In the genomic region with DNA sequence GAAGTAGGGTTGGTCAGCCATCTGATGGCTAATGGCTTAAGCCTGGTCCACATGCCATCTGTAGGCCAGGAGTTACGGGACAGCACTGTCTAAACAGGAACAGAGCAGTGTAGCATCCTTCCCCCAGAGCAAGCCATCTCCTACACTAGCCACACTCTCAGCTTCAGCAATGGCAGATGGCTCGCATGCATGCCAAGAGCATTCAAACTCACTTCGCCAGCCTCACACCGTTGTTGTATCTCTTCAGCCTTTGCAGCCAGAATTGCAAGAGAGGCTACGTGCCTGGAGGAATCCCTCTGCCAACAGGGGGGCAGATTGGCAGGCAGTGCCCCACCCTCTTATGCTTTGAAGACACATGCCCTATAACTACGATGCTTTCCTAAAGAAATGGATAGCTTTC, we compare ENCODE assay signal across 20 mouse cellular contexts. TPM values are rescaled to one million over a fixed set of nuclear protein-coding genes. Genes with fewer than 3 reads are reported as not detected.
DNase-seq lines count a peak whose midpoint lies in the region; ATAC-seq and TF ChIP-seq lines count a peak whose summit lies in the region.
"Had no signal": no experiment of that assay in that cellular context is flagged by ENCODE, and none has a peak within 500 bp of the region (broad histone marks: within the 10 kb centered on the region; RNA-seq: fewer than 3 reads in every experiment).

No protein-coding gene starts in this region.

- WGBS in forebrain, embryonic 15.5 days: 66% methylated on average over 6 of the region's 6 CpGs
- WGBS in forebrain, embryonic 11.5 days: 93% methylated on average over 6 of the region's 6 CpGs
- WGBS in forebrain, postnatal 0 days: 63% methylated on average over 6 of the region's 6 CpGs
- WGBS in liver, embryonic 12.5 days (ENCODE audit: insufficient replicate concordance): 71% methylated on average over 6 of the region's 6 CpGs
- WGBS in midbrain, embryonic 10.5 days: 93% methylated on average over 6 of the region's 6 CpGs

- no peak overlapping the region for H3K9ac ChIP-seq in forebrain, embryonic 15.5 days (replicated peaks)
- no peak overlapping the region for H3K9ac ChIP-seq in forebrain, embryonic 11.5 days (ENCODE audit: low read length)
- H3K9ac ChIP-seq in forebrain, postnatal 0 days: no peak overlapping the region
- no peak overlapping the region for H3K9ac ChIP-seq in liver, embryonic 12.5 days

- ATAC-seq in forebrain, embryonic 15.5 days (replicated peaks): peak; percentile 79; the same call in 1 of the 2 replicates
- no peak for ATAC-seq in forebrain, embryonic 11.5 days (replicated peaks; ENCODE audit: low FRiP score)
- peak; percentile 83 for ATAC-seq in forebrain, postnatal 0 days
- ATAC-seq in liver, embryonic 12.5 days: no peak
- ATAC-seq: hindbrain, embryonic 16.5 days had no signal

- no peak for TF ChIP-seq CTCF in forebrain, postnatal 0 days (IDR thresholded peaks at IDR 0.05; ENCODE audit: low read depth)

- no peaks in the 10 kb centered on the region for H3K27me3 ChIP-seq in forebrain, embryonic 15.5 days
- H3K27me3 ChIP-seq in forebrain, embryonic 11.5 days (ENCODE audit: control insufficient read depth, insufficient read depth, low read length): no peaks in the 10 kb centered on the region
- no peaks in the 10 kb centered on the region for H3K27me3 ChIP-seq in forebrain, postnatal 0 days (ENCODE audit: insufficient read depth, low read length)
- no peaks in the 10 kb centered on the region for H3K27me3 ChIP-seq in liver, embryonic 12.5 days (replicated peaks)
- no peaks in the 10 kb centered on the region; the same call in 1 of the 2 replicates for H3K27me3 ChIP-seq in midbrain, embryonic 10.5 days (ENCODE audit: low read depth, poor library complexity, severe bottlenecking)

- peaks cover 3% of the 10 kb centered on the region for H3K4me1 ChIP-seq in forebrain, embryonic 15.5 days
- H3K4me1 ChIP-seq in forebrain, embryonic 11.5 days (replicated peaks; ENCODE audit: control insufficient read depth, insufficient read depth, low read length): no peaks in the 10 kb centered on the region
- peaks cover 13% of the 10 kb centered on the region; the same call in 1 of the 2 replicates for H3K4me1 ChIP-seq in forebrain, postnatal 0 days (ENCODE audit: insufficient read depth)
- H3K4me1 ChIP-seq in liver, embryonic 12.5 days: no peaks in the 10 kb centered on the region
- peaks cover 7% of the 10 kb centered on the region for H3K4me1 ChIP-seq in midbrain, embryonic 10.5 days

- H3K27ac ChIP-seq in forebrain, embryonic 15.5 days (replicated peaks): peak overlapping the region; percentile 61; the same call in 1 of the 2 replicates
- no peak overlapping the region for H3K27ac ChIP-seq in forebrain, embryonic 11.5 days (ENCODE audit: low read depth, low read length)
- H3K27ac ChIP-seq in forebrain, postnatal 0 days (ENCODE audit: low read depth, low read length): peak overlapping the region; percentile 60; the same call in 1 of the 2 replicates
- no peak overlapping the region for H3K27ac ChIP-seq in liver, embryonic 12.5 days
- H3K27ac ChIP-seq in midbrain, embryonic 10.5 days (replicated peaks): no peak overlapping the region

- no peak overlapping the region for H3K4me2 ChIP-seq in forebrain, embryonic 15.5 days (replicated peaks)
- H3K4me2 ChIP-seq in forebrain, embryonic 11.5 days (ENCODE audit: low read depth, low read length, severe bottlenecking): no peak overlapping the region
- no peak overlapping the region for H3K4me2 ChIP-seq in forebrain, postnatal 0 days (ENCODE audit: low read depth)
- no peak overlapping the region for H3K4me2 ChIP-seq in liver, embryonic 12.5 days

- no peaks in the 10 kb centered on the region for H3K9me3 ChIP-seq in forebrain, embryonic 15.5 days
- H3K9me3 ChIP-seq in forebrain, embryonic 11.5 days (ENCODE audit: control insufficient read depth, low read length): no peaks in the 10 kb centered on the region
- H3K9me3 ChIP-seq in forebrain, postnatal 0 days (ENCODE audit: low read length): no peaks in the 10 kb centered on the region
- no peaks in the 10 kb centered on the region for H3K9me3 ChIP-seq in liver, embryonic 12.5 days (replicated peaks)
- H3K9me3 ChIP-seq in midbrain, embryonic 10.5 days (replicated peaks): no peaks in the 10 kb centered on the region

- no peaks in the 10 kb centered on the region for H3K36me3 ChIP-seq in forebrain, embryonic 15.5 days
- H3K36me3 ChIP-seq in forebrain, embryonic 11.5 days (ENCODE audit: control insufficient read depth, insufficient read depth, low read length): no peaks in the 10 kb centered on the region
- H3K36me3 ChIP-seq in forebrain, postnatal 0 days (ENCODE audit: insufficient read depth): no peaks in the 10 kb centered on the region
- no peaks in the 10 kb centered on the region for H3K36me3 ChIP-seq in liver, embryonic 12.5 days
- H3K36me3 ChIP-seq in midbrain, embryonic 10.5 days: no peaks in the 10 kb centered on the region

- no peak for DNase-seq in forebrain, embryonic 11.5 days (ENCODE audit: low spot score)
- DNase-seq in cerebellum, adult 11-12 months: peak; percentile 28
- peak; percentile 85 for DNase-seq in forebrain, postnatal 0 days
- DNase-seq in right cerebral cortex, adult 2 months (ENCODE audit: low spot score in 2 of 2): peak; percentile 37 to 49
- no peak for DNase-seq in neural tube, embryonic 10.5 days (ENCODE audit: extremely low spot score, low spot score)
- DNase-seq in midbrain, embryonic 10.5 days (ENCODE audit: low spot score): no peak
- DNase-seq: gastrocnemius, postnatal 25 days; kidney, adult 8-10 months; liver; lung, postnatal 10 days; retina, postnatal 1 day; thymus, postnatal 36 days had no signal

- H3K4me3 ChIP-seq in forebrain, embryonic 15.5 days: no peak overlapping the region
- no peak overlapping the region for H3K4me3 ChIP-seq in forebrain, embryonic 11.5 days (ENCODE audit: low read depth, low read length)
- no peak overlapping the region for H3K4me3 ChIP-seq in forebrain, postnatal 0 days (ENCODE audit: low read depth, low read length)
- no peak overlapping the region for H3K4me3 ChIP-seq in liver, embryonic 12.5 days
- H3K4me3 ChIP-seq in midbrain, embryonic 10.5 days: no peak overlapping the region
- H3K4me3 ChIP-seq: erythroblast, embryonic 14.5 days had no signal

RNA-seq across cellular contexts. Expression of gene Dhrs7c, which starts 23.6 kb away (rescaled TPM):
- not detected in 2 replicates for polyA plus RNA-seq in forebrain, embryonic 15.5 days (2015; fragmentation: Nextera tagmentation; extraction: Ambion mirVana)
- not detected in 2 replicates for polyA plus RNA-seq in forebrain, embryonic 11.5 days (2014; fragmentation: Nextera tagmentation; extraction: Ambion mirVana)
- total RNA-seq in forebrain, postnatal 0 days (2014; rRNA removed): 2.0 and 4.1 TPM in 2 replicates
- 0.13 TPM in 1 of 2 replicates, not detected in the other for polyA plus RNA-seq in forebrain, postnatal 0 days (2015; fragmentation: Nextera tagmentation; extraction: Ambion mirVana)
- polyA plus RNA-seq in liver, embryonic 12.5 days (2016; fragmentation: Nextera tagmentation; extraction: Ambion mirVana): not detected in 2 replicates
- polyA plus RNA-seq in midbrain, embryonic 10.5 days (2016; fragmentation: Nextera tagmentation; extraction: Ambion mirVana): not detected in 2 replicates
- total RNA-seq: ES-E14 had no signal
- polyA plus RNA-seq: erythroblast, embryonic 14.5 days; hindbrain, embryonic 16.5 days had no signal

RNA-seq across cellular contexts. Expression of gene Gsg1l2, which starts 47.2 kb away (rescaled TPM):
- not detected in 2 replicates for polyA plus RNA-seq in forebrain, embryonic 15.5 days (2015; fragmentation: Nextera tagmentation; extraction: Ambion mirVana)
- polyA plus RNA-seq in forebrain, embryonic 11.5 days (2014; fragmentation: Nextera tagmentation; extraction: Ambion mirVana): not detected in 2 replicates
- total RNA-seq in forebrain, postnatal 0 days (2014; rRNA removed): not detected in 2 replicates
- not detected in 2 replicates for polyA plus RNA-seq in forebrain, postnatal 0 days (2015; fragmentation: Nextera tagmentation; extraction: Ambion mirVana)
- not detected in 2 replicates for polyA plus RNA-seq in liver, embryonic 12.5 days (2016; fragmentation: Nextera tagmentation; extraction: Ambion mirVana)
- not detected in 2 replicates for polyA plus RNA-seq in midbrain, embryonic 10.5 days (2016; fragmentation: Nextera tagmentation; extraction: Ambion mirVana)
- total RNA-seq: ES-E14; gastrocnemius, postnatal 25 days; layer of hippocampus, postnatal 14 days had no signal
- polyA plus RNA-seq: erythroblast, embryonic 14.5 days; heart, postnatal 0 days; neural tube, embryonic 11.5 days had no signal

RNA-seq across cellular contexts. Expression of gene Glp2r, which starts 50.6 kb away (rescaled TPM):
- 0.10 and 0.20 TPM in 2 replicates for polyA plus RNA-seq in forebrain, embryonic 15.5 days (2015; fragmentation: Nextera tagmentation; extraction: Ambion mirVana)
- 0.05 TPM in 1 of 2 replicates, not detected in the other for polyA plus RNA-seq in forebrain, embryonic 11.5 days (2014; fragmentation: Nextera tagmentation; extraction: Ambion mirVana)
- 0.05 and 0.08 TPM in 2 replicates for total RNA-seq in forebrain, postnatal 0 days (2014; rRNA removed)
- polyA plus RNA-seq in forebrain, postnatal 0 days (2015; fragmentation: Nextera tagmentation; extraction: Ambion mirVana): 0.04 and 0.07 TPM in 2 replicates
- 0.17 and 0.18 TPM in 2 replicates for polyA plus RNA-seq in liver, embryonic 12.5 days (2016; fragmentation: Nextera tagmentation; extraction: Ambion mirVana)
- not detected in 2 replicates for polyA plus RNA-seq in midbrain, embryonic 10.5 days (2016; fragmentation: Nextera tagmentation; extraction: Ambion mirVana)
- total RNA-seq: ES-E14 had no signal
- polyA plus RNA-seq: erythroblast, embryonic 14.5 days; heart, postnatal 0 days; neural tube, embryonic 11.5 days had no signal

Comparison
In these comparisons a context has a peak if more than half of its experiments do, and no peak if none do; other contexts are left out.
1. ATAC-seq: peak in forebrain, embryonic 15.5 days (single experiment) and forebrain, postnatal 0 days (single experiment); none in forebrain, embryonic 11.5 days (single experiment) and liver, embryonic 12.5 days (single experiment).
2. H3K27ac ChIP-seq: peak in forebrain, embryonic 15.5 days (single experiment) and forebrain, postnatal 0 days (single experiment); none in forebrain, embryonic 11.5 days (single experiment), liver, embryonic 12.5 days (single experiment) and midbrain, embryonic 10.5 days (single experiment).
3. DNase-seq: peak in cerebellum, adult 11-12 months (single experiment), forebrain, postnatal 0 days (single experiment) and right cerebral cortex, adult 2 months (2 of 2); none in forebrain, embryonic 11.5 days (single experiment), neural tube, embryonic 10.5 days (single experiment) and midbrain, embryonic 10.5 days (single experiment).